Mouse (Mus musculus): ENCODE results near the gene Mmp24. TPM values are rescaled to one million over a fixed set of nuclear protein-coding genes. Genes with fewer than 3 reads are reported as not detected.
A peak's percentile ranks its signal among the peaks of the same experiment; 100 is the strongest.

The Mmp24 gene
- polyA plus RNA-seq, 1 experiment from 2014 or later = 13.1 TPM

- Histone ChIP-seq H3K9me3 (no peaks in the 10 kb centered on the region), H3K36me3 (no peaks in the 10 kb centered on the region), H3K9ac (replicated peaks) (no peak overlapping the region), H3K4me2 (replicated peaks) (no peak overlapping the region), H3K27ac (replicated peaks) (no peak overlapping the region), H3K27me3 (no peaks in the 10 kb centered on the region), H3K4me3 (no peak overlapping the region), H3K4me1 (peaks cover 5% of the 10 kb centered on the region; the same call in 1 of the 2 replicates)
- WGBS = 74% methylated on average over 3 of the region's 3 CpGs
- no peak for ATAC-seq (replicated peaks)
Observed at GRCm38 (mm10) chr2:155745487-155745886, 29.7 kb upstream of the Mmp24 start.

- Histone ChIP-seq H3K27me3 (peaks cover 5% of the 10 kb centered on the region; the same call in 1 of the 2 replicates), H3K4me1 (peaks cover 6% of the 10 kb centered on the region; the same call in 1 of the 2 replicates), H3K27ac (replicated peaks) (no peak overlapping the region), H3K4me3 (no peak overlapping the region), H3K4me2 (replicated peaks) (no peak overlapping the region), H3K9me3 (no peaks in the 10 kb centered on the region), H3K9ac (replicated peaks) (no peak overlapping the region), H3K36me3 (no peaks in the 10 kb centered on the region)
- 86% methylated on average over 4 of the region's 4 CpGs for WGBS
- ATAC-seq (replicated peaks) = no peak
Observed at GRCm38 (mm10) chr2:155749394-155749793, 25.7 kb upstream of the Mmp24 start.

- ATAC-seq (replicated peaks) = no peak
- H3K36me3 ChIP-seq = no peaks in the 10 kb centered on the region
- WGBS = 4% methylated on average over 25 of the region's 25 CpGs
- no peak within 1 kb of the TSS for H3K27ac ChIP-seq (replicated peaks)
- peaks cover 6% of the 10 kb centered on the region; the same call in 1 of the 2 replicates for H3K4me1 ChIP-seq
- H3K4me3 ChIP-seq = peak within 1 kb of the TSS; percentile 22
- peak within 1 kb of the TSS; percentile 38; the same call in 1 of the 2 replicates for H3K9ac ChIP-seq (replicated peaks)
- peaks cover 5% of the 10 kb centered on the region; the same call in 1 of the 2 replicates for H3K27me3 ChIP-seq
- H3K4me2 ChIP-seq (replicated peaks) = peak within 1 kb of the TSS; percentile 41
- H3K9me3 ChIP-seq = no peaks in the 10 kb centered on the region
Observed at GRCm38 (mm10) chr2:155751014-155751786, 23.9 kb upstream of the Mmp24 start, which contains the start of gene Procr. Gene Procr, plus strand, starts transcription at chr2:155751117.

- H3K4me2 ChIP-seq (replicated peaks) = no peak overlapping the region
- peaks cover 6% of the 10 kb centered on the region; the same call in 1 of the 2 replicates for H3K4me1 ChIP-seq
- no peaks in the 10 kb centered on the region for H3K9me3 ChIP-seq
- H3K9ac ChIP-seq (replicated peaks) = no peak overlapping the region
- no peak overlapping the region for H3K4me3 ChIP-seq
- no peak overlapping the region for H3K27ac ChIP-seq (replicated peaks)
- H3K27me3 ChIP-seq = peaks cover 5% of the 10 kb centered on the region; the same call in 1 of the 2 replicates
- 0% methylated on average over 1 of the region's 1 CpGs for WGBS
- ATAC-seq (replicated peaks) = no peak
- H3K36me3 ChIP-seq = no peaks in the 10 kb centered on the region
Observed at GRCm38 (mm10) chr2:155755746-155756145, 19.4 kb upstream of the Mmp24 start.

GRCm38 (mm10) chr2:155756855-155757566 lies 18.1 kb upstream of the Mmp24 start:
- H3K27me3 ChIP-seq = no peaks in the 10 kb centered on the region
- no peaks in the 10 kb centered on the region for H3K9me3 ChIP-seq
- H3K4me1 ChIP-seq = no peaks in the 10 kb centered on the region
- 68% methylated on average over 14 of the region's 14 CpGs for WGBS
- no peak overlapping the region for H3K4me3 ChIP-seq
- H3K4me2 ChIP-seq (replicated peaks) = no peak overlapping the region
- H3K27ac ChIP-seq (replicated peaks) = no peak overlapping the region
- no peak for ATAC-seq (replicated peaks)
- no peak overlapping the region for H3K9ac ChIP-seq (replicated peaks)
- H3K36me3 ChIP-seq = no peaks in the 10 kb centered on the region

GRCm38 (mm10) chr2:155764679-155765418 lies 10.3 kb upstream of the Mmp24 start:
- ATAC-seq (replicated peaks) = peak; percentile 57; the same call in 1 of the 2 replicates
- Histone ChIP-seq H3K36me3 (no peaks in the 10 kb centered on the region), H3K4me2 (replicated peaks) (no peak overlapping the region), H3K4me3 (no peak overlapping the region), H3K9ac (replicated peaks) (no peak overlapping the region), H3K27me3 (no peaks in the 10 kb centered on the region), H3K27ac (replicated peaks) (no peak overlapping the region), H3K4me1 (no peaks in the 10 kb centered on the region), H3K9me3 (no peaks in the 10 kb centered on the region)
- WGBS = 53% methylated on average over 13 of the region's 13 CpGs

GRCm38 (mm10) chr2:155773664-155774063 lies 1.5 kb upstream of the Mmp24 start:
- Histone ChIP-seq H3K4me2 (replicated peaks) (no peak overlapping the region), H3K4me1 (peaks cover 25% of the 10 kb centered on the region), H3K4me3 (no peak overlapping the region), H3K9me3 (no peaks in the 10 kb centered on the region), H3K9ac (replicated peaks) (no peak overlapping the region), H3K27ac (replicated peaks) (no peak overlapping the region), H3K36me3 (no peaks in the 10 kb centered on the region), H3K27me3 (peaks cover 7% of the 10 kb centered on the region; the same call in 1 of the 2 replicates)
- ATAC-seq (replicated peaks) = no peak
- WGBS = 66% methylated on average over 4 of the region's 4 CpGs

- Histone ChIP-seq H3K9me3 (no peaks in the 10 kb centered on the region), H3K27me3 (peaks cover 7% of the 10 kb centered on the region; the same call in 1 of the 2 replicates), H3K4me3 (peak overlapping the region; percentile 90), H3K9ac (replicated peaks) (peak overlapping the region; percentile 91; the same call in 1 of the 2 replicates), H3K4me2 (replicated peaks) (peak overlapping the region; percentile 61), H3K27ac (replicated peaks) (no peak overlapping the region), H3K36me3 (no peaks in the 10 kb centered on the region), H3K4me1 (peaks cover 28% of the 10 kb centered on the region)
- 62% methylated on average over 11 of the region's 11 CpGs for WGBS
- no peak for ATAC-seq (replicated peaks)
Observed at GRCm38 (mm10) chr2:155774261-155774926, 748 bp upstream of the Mmp24 start.

- Histone ChIP-seq H3K9ac (replicated peaks) (peak overlapping the region; percentile 91), H3K4me1 (peaks cover 32% of the 10 kb centered on the region), H3K9me3 (no peaks in the 10 kb centered on the region), H3K27me3 (peaks cover 7% of the 10 kb centered on the region; the same call in 1 of the 2 replicates), H3K4me2 (replicated peaks) (peak overlapping the region; percentile 62), H3K4me3 (peak overlapping the region; percentile 90), H3K27ac (replicated peaks) (peak overlapping the region; percentile 84), H3K36me3 (no peaks in the 10 kb centered on the region)
- WGBS = under 1% methylated on average over 44 of the region's 44 CpGs
- peak; percentile 82 for ATAC-seq (replicated peaks)
Observed at GRCm38 (mm10) chr2:155775685-155776263, 632 bp downstream of the Mmp24 start.

- H3K9ac ChIP-seq (replicated peaks) = peak overlapping the region; percentile 91; the same call in 1 of the 2 replicates
- H3K4me2 ChIP-seq (replicated peaks) = peak overlapping the region; percentile 62; the same call in 1 of the 2 replicates
- H3K27me3 ChIP-seq = peaks cover 7% of the 10 kb centered on the region; the same call in 1 of the 2 replicates
- no peaks in the 10 kb centered on the region for H3K9me3 ChIP-seq
- no peak overlapping the region for H3K4me3 ChIP-seq
- no peak overlapping the region for H3K27ac ChIP-seq (replicated peaks)
- H3K36me3 ChIP-seq = no peaks in the 10 kb centered on the region
- H3K4me1 ChIP-seq = peaks cover 32% of the 10 kb centered on the region
- ATAC-seq (replicated peaks) = no peak
- 66% methylated on average over 10 of the region's 10 CpGs for WGBS
Observed at GRCm38 (mm10) chr2:155776824-155777687, 1.9 kb downstream of the Mmp24 start.

Measured in forebrain, embryonic 15.5 days (tissue).